ENCODE assay signal across 24 mouse cellular contexts in the genomic region with DNA sequence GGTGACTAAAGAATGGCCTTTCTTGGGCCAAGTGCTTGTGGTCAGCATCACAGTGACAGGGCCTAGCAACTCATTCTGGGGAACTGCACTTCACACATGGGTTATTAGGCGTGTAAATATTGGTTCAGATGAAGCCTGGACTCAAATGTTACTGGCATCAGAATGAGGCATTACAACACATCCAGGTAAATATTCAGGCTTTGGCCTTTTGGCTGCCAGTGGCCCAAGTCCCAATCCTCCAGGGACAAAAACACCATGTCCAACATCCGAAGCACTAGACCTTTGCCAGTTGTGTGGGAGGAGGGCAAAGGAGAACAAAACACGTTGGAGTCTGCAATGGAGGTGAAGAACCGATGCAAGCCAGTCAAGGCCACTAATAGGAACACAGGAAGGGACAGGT. TPM values are rescaled to one million over a fixed set of nuclear protein-coding genes. Genes with fewer than 3 reads are reported as not detected.
DNase-seq lines count a peak whose midpoint lies in the region; ATAC-seq and TF ChIP-seq lines count a peak whose summit lies in the region.
"Had no signal": no experiment of that assay in that cellular context is flagged by ENCODE, and none has a peak within 500 bp of the region (broad histone marks: within the 10 kb centered on the region; RNA-seq: fewer than 3 reads in every experiment).

No protein-coding gene starts in this region.

- no peak for TF ChIP-seq CTCF in liver, postnatal 0 days (IDR thresholded peaks at IDR 0.05; ENCODE audit: low read depth)

- H3K9me3 ChIP-seq in liver, postnatal 0 days (ENCODE audit: low read length) = no peaks in the 10 kb centered on the region
- no peaks in the 10 kb centered on the region for H3K9me3 ChIP-seq in liver, embryonic 11.5 days (ENCODE audit: control insufficient read depth, low read length)
- H3K9me3 ChIP-seq: embryonic facial prominence, embryonic 13.5 days; embryonic facial prominence, embryonic 15.5 days; forebrain, embryonic 13.5 days; forebrain, embryonic 15.5 days; G1E had no signal

- peaks cover 2% of the 10 kb centered on the region; the same call in 1 of the 2 replicates for H3K4me1 ChIP-seq in liver, postnatal 0 days (ENCODE audit: insufficient read depth)
- peaks cover 3% of the 10 kb centered on the region; the same call in 1 of the 2 replicates for H3K4me1 ChIP-seq in liver, embryonic 11.5 days (replicated peaks; ENCODE audit: control insufficient read depth, insufficient read depth, low read length)

- H3K9ac ChIP-seq in liver, postnatal 0 days (replicated peaks) = no peak overlapping the region
- no peak overlapping the region for H3K9ac ChIP-seq in liver, embryonic 11.5 days (ENCODE audit: low read depth, low read length)
- H3K9ac ChIP-seq: embryonic facial prominence, embryonic 13.5 days; embryonic facial prominence, embryonic 15.5 days; forebrain, embryonic 13.5 days; forebrain, embryonic 15.5 days; forebrain, postnatal 0 days had no signal

- peak; percentile 19 for DNase-seq in adrenal gland, postnatal 10 days
- no peak for DNase-seq in adrenal gland, adult 8-10 months
- DNase-seq in liver, postnatal 0 days = peak; percentile 31
- no peak for DNase-seq in liver, embryonic 11.5 days (ENCODE audit: low spot score)
- DNase-seq in MN1 (ENCODE audit: low spot score) = no peak
- DNase-seq: adrenal gland, adult 2 months; adrenal gland, postnatal 25 days; B cell, adult 2 months; cerebellum, adult 11 months; cerebellum, adult 18-20 months; cerebellum, adult 8-10 months; cerebellum, adult 9-11 months; cerebellum, postnatal 14 days; cerebellum, postnatal 36 days; embryo, embryonic 11 days; forebrain, postnatal 0 days had no signal

- peaks cover 23% of the 10 kb centered on the region for H3K36me3 ChIP-seq in liver, postnatal 0 days (replicated peaks; ENCODE audit: insufficient read depth, low read length)
- H3K36me3 ChIP-seq in liver, embryonic 11.5 days (ENCODE audit: control insufficient read depth, insufficient read depth, low read length) = no peaks in the 10 kb centered on the region
- H3K36me3 ChIP-seq: embryonic facial prominence, embryonic 13.5 days; embryonic facial prominence, embryonic 15.5 days; forebrain, embryonic 15.5 days had no signal

- H3K27ac ChIP-seq in liver, postnatal 0 days (ENCODE audit: low read depth) = peak overlapping the region; percentile 71
- no peak overlapping the region for H3K27ac ChIP-seq in liver, embryonic 11.5 days (ENCODE audit: low read depth, low read length)
- H3K27ac ChIP-seq: embryonic facial prominence, embryonic 13.5 days; embryonic facial prominence, embryonic 15.5 days; forebrain, embryonic 13.5 days; forebrain, embryonic 15.5 days had no signal

- no peaks in the 10 kb centered on the region for H3K27me3 ChIP-seq in liver, postnatal 0 days (ENCODE audit: insufficient read depth, low read length)
- no peaks in the 10 kb centered on the region for H3K27me3 ChIP-seq in liver, embryonic 11.5 days (replicated peaks; ENCODE audit: control insufficient read depth, insufficient read depth, low read length)
- H3K27me3 ChIP-seq: CH12.LX; embryonic facial prominence, embryonic 13.5 days; embryonic facial prominence, embryonic 15.5 days; forebrain, embryonic 13.5 days; forebrain, embryonic 15.5 days had no signal

- 0 out of 2 replicates have a peak, but pooled peaks have one; percentile 38 for TF ChIP-seq EP300 in liver, postnatal 0 days (IDR thresholded peaks at IDR 0.05; ENCODE audit: low read depth)

- WGBS in liver, postnatal 0 days (ENCODE audit: insufficient replicate concordance) = 53% methylated on average over 4 of the region's 4 CpGs
- WGBS in liver, embryonic 11.5 days = 73% methylated on average over 4 of the region's 4 CpGs

- H3K4me2 ChIP-seq in liver, postnatal 0 days (ENCODE audit: low read depth, low read length) = no peak overlapping the region
- no peak overlapping the region for H3K4me2 ChIP-seq in liver, embryonic 11.5 days
- H3K4me2 ChIP-seq: embryonic facial prominence, embryonic 13.5 days; embryonic facial prominence, embryonic 15.5 days; forebrain, embryonic 13.5 days; forebrain, embryonic 15.5 days had no signal

- H3K4me3 ChIP-seq in liver, postnatal 0 days (ENCODE audit: low read depth, low read length) = no peak overlapping the region
- no peak overlapping the region for H3K4me3 ChIP-seq in liver, embryonic 11.5 days (ENCODE audit: low read depth, low read length)
- H3K4me3 ChIP-seq: embryonic facial prominence, embryonic 13.5 days; embryonic facial prominence, embryonic 15.5 days; erythroblast, embryonic 14.5 days; forebrain, embryonic 13.5 days; forebrain, embryonic 15.5 days had no signal

- ATAC-seq in liver, postnatal 0 days = peak; percentile 84
- no peak for ATAC-seq in liver, embryonic 11.5 days (replicated peaks; ENCODE audit: low FRiP score)
- ATAC-seq: CD4-positive, CD25-positive, alpha-beta regulatory T cell, adult 4 months; forebrain, embryonic 13.5 days; forebrain, embryonic 15.5 days; forebrain, postnatal 0 days had no signal

RNA-seq across cellular contexts. Expression of gene Tent5c, which starts 22.6 kb away (rescaled TPM):
- 10 to 100 TPM; 18.1 to 23.5 TPM for total RNA-seq in adrenal gland, postnatal 10 days (2021)
- 1 to 10 TPM; 3.5 to 8.8 (median 5.1) TPM for total RNA-seq in adrenal gland, adult 8-10 months (2022)
- polyA plus RNA-seq in liver, postnatal 0 days (2015; fragmentation: Nextera tagmentation; extraction: Ambion mirVana) = 30.7 and 32.5 TPM in 2 replicates
- polyA plus RNA-seq in liver, embryonic 11.5 days (2014; fragmentation: Nextera tagmentation; extraction: Ambion mirVana) = 10.5 and 11.3 TPM in 2 replicates

Comparison
In these comparisons a context has a peak if more than half of its experiments do, and no peak if none do; other contexts are left out.
1. DNase-seq: peak in adrenal gland, postnatal 10 days (single experiment) and liver, postnatal 0 days (single experiment); none in adrenal gland, adult 8-10 months (single experiment), liver, embryonic 11.5 days (single experiment) and MN1 (single experiment).